Mouse (Mus musculus): Measurements from ENCODE around the gene Vil1. TPM values are rescaled to one million over a fixed set of nuclear protein-coding genes. Genes with fewer than 3 reads are reported as not detected.

Gene Vil1
- polyA plus RNA-seq, 1 experiment from 2014 or later = 0.19 TPM

GRCm38 (mm10) chr1:74389831-74390286 is 19.3 kb upstream of the Vil1 start:
- Histone ChIP-seq H3K9me3 (ENCODE audit: low read length) (no peaks in the 10 kb centered on the region), H3K27me3 (ENCODE audit: insufficient read depth, low read length) (no peaks in the 10 kb centered on the region), H3K36me3 (replicated peaks; ENCODE audit: insufficient read depth, low read length) (peaks cover 16% of the 10 kb centered on the region), H3K9ac (replicated peaks) (peak overlapping the region; percentile 50), H3K4me3 (ENCODE audit: low read depth, low read length) (peak overlapping the region; percentile 30; the same call in 1 of the 2 replicates), H3K27ac (ENCODE audit: low read depth) (peak overlapping the region; percentile 100), H3K4me1 (ENCODE audit: insufficient read depth) (peaks cover 46% of the 10 kb centered on the region), H3K4me2 (ENCODE audit: low read depth, low read length) (peak overlapping the region; percentile 93)
- TF ChIP-seq EP300 (IDR thresholded peaks at IDR 0.05; ENCODE audit: low read depth) (no peak), CTCF (IDR thresholded peaks at IDR 0.05; ENCODE audit: low read depth) (no peak)
- WGBS (ENCODE audit: insufficient replicate concordance) = 5% methylated on average over 29 of the region's 29 CpGs
- ATAC-seq (no peak), DNase-seq (peak; percentile 60)

DNA sequence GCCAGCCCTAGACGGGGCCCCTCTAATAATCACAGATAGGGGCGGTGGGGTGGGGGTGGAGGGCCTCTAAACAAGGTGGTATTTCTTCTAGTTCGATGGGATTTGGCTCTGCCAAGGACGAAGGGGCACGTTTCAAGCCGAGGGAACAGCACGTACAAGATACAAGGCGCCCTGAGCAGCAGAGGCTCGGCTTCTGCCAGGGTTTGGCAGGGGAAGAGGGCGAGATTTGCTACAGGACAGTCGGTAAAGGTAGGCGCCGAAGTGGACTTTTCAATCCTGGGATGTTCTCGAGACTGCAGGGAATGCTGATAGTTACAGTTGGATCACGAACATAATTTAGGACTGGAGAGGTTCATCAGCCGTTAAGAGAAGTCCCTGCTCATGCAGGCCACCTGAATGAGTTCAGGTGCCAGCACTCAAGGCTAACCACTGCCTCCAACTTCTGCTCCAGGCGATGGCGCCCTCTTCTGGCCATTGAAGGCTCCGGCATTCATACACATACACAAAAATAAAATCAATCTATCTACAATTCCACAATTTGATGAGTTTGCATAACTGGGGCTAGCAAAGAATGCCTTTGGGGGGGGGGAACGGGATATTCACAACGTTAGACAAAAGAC is 18.8 kb upstream of the Vil1 start:
- Histone ChIP-seq H3K9me3 (ENCODE audit: low read length) (no peaks in the 10 kb centered on the region), H3K27me3 (ENCODE audit: insufficient read depth, low read length) (no peaks in the 10 kb centered on the region), H3K4me1 (ENCODE audit: insufficient read depth) (peaks cover 49% of the 10 kb centered on the region), H3K36me3 (replicated peaks; ENCODE audit: insufficient read depth, low read length) (peaks cover 21% of the 10 kb centered on the region), H3K27ac (ENCODE audit: low read depth) (peak overlapping the region; percentile 100), H3K9ac (replicated peaks) (peak overlapping the region; percentile 50), H3K4me2 (ENCODE audit: low read depth, low read length) (peak overlapping the region; percentile 93), H3K4me3 (ENCODE audit: low read depth, low read length) (peak overlapping the region; percentile 97)
- 7% methylated on average over 21 of the region's 21 CpGs for WGBS (ENCODE audit: insufficient replicate concordance)
- ATAC-seq (no peak), DNase-seq (peak; percentile 82)
- TF ChIP-seq EP300 (IDR thresholded peaks at IDR 0.05; ENCODE audit: low read depth) (no peak), CTCF (IDR thresholded peaks at IDR 0.05; ENCODE audit: low read depth) (peak; percentile 91)

- no peaks in the 10 kb centered on the region for H3K27me3 ChIP-seq (ENCODE audit: insufficient read depth, low read length)
- ATAC-seq (peak; percentile 78), DNase-seq (peak; percentile 96)
- H3K4me1 ChIP-seq (ENCODE audit: insufficient read depth) = peaks cover 49% of the 10 kb centered on the region
- H3K9me3 ChIP-seq (ENCODE audit: low read length) = no peaks in the 10 kb centered on the region
- peak; percentile 6; the same call in 1 of the 2 replicates for TF ChIP-seq EP300 (IDR thresholded peaks at IDR 0.05; ENCODE audit: low read depth)
- TF ChIP-seq CTCF (IDR thresholded peaks at IDR 0.05; ENCODE audit: low read depth) = peak; percentile 32
- H3K27ac ChIP-seq (ENCODE audit: low read depth) = peak within 1 kb of the TSS; percentile 100
- 3% methylated on average over 48 of the region's 51 CpGs for WGBS (ENCODE audit: insufficient replicate concordance)
- peaks cover 21% of the 10 kb centered on the region for H3K36me3 ChIP-seq (replicated peaks; ENCODE audit: insufficient read depth, low read length)
- H3K9ac ChIP-seq (replicated peaks) = peak within 1 kb of the TSS; percentile 100
- peak within 1 kb of the TSS; percentile 93 for H3K4me2 ChIP-seq (ENCODE audit: low read depth, low read length)
- peak within 1 kb of the TSS; percentile 97 for H3K4me3 ChIP-seq (ENCODE audit: low read depth, low read length)
Observed at GRCm38 (mm10) chr1:74390924-74391748, 18.0 kb upstream of the Vil1 start, which contains the start of gene Ctdsp1. Gene Ctdsp1, plus strand, starts transcription at chr1:74391509.

- Histone ChIP-seq H3K9ac (replicated peaks) (peak overlapping the region; percentile 100), H3K27me3 (ENCODE audit: insufficient read depth, low read length) (no peaks in the 10 kb centered on the region), H3K4me2 (ENCODE audit: low read depth, low read length) (peak overlapping the region; percentile 93), H3K27ac (ENCODE audit: low read depth) (peak overlapping the region; percentile 100), H3K36me3 (replicated peaks; ENCODE audit: insufficient read depth, low read length) (peaks cover 21% of the 10 kb centered on the region), H3K4me3 (ENCODE audit: low read depth, low read length) (peak overlapping the region; percentile 97), H3K4me1 (ENCODE audit: insufficient read depth) (peaks cover 48% of the 10 kb centered on the region), H3K9me3 (ENCODE audit: low read length) (no peaks in the 10 kb centered on the region)
- WGBS (ENCODE audit: insufficient replicate concordance) = under 1% methylated on average over 48 of the region's 63 CpGs
- ATAC-seq = peak; percentile 58
- peak; percentile 87 for DNase-seq
- 0 out of 2 replicates have a peak, but pooled peaks have one; percentile 14 for TF ChIP-seq CTCF (IDR thresholded peaks at IDR 0.05; ENCODE audit: low read depth)
- TF ChIP-seq EP300 (IDR thresholded peaks at IDR 0.05; ENCODE audit: low read depth) = no peak
Observed at GRCm38 (mm10) chr1:74391844-74392441, 17.2 kb upstream of the Vil1 start.

GRCm38 (mm10) chr1:74392446-74392994 is 16.7 kb upstream of the Vil1 start:
- TF ChIP-seq EP300 (IDR thresholded peaks at IDR 0.05; ENCODE audit: low read depth) (no peak; the same call in 1 of the 2 replicates), CTCF (IDR thresholded peaks at IDR 0.05; ENCODE audit: low read depth) (no peak)
- Histone ChIP-seq H3K36me3 (replicated peaks; ENCODE audit: insufficient read depth, low read length) (peaks cover 21% of the 10 kb centered on the region), H3K9ac (replicated peaks) (peak overlapping the region; percentile 100), H3K4me2 (ENCODE audit: low read depth, low read length) (peak overlapping the region; percentile 93), H3K4me3 (ENCODE audit: low read depth, low read length) (peak overlapping the region; percentile 97), H3K27ac (ENCODE audit: low read depth) (peak overlapping the region; percentile 100), H3K9me3 (ENCODE audit: low read length) (no peaks in the 10 kb centered on the region), H3K4me1 (ENCODE audit: insufficient read depth) (peaks cover 46% of the 10 kb centered on the region), H3K27me3 (ENCODE audit: insufficient read depth, low read length) (no peaks in the 10 kb centered on the region)
- 4% methylated on average over 16 of the region's 16 CpGs for WGBS (ENCODE audit: insufficient replicate concordance)
- peak; percentile 79 for DNase-seq
- peak; percentile 9 for ATAC-seq

Data from liver, postnatal 0 days (tissue).